Mouse (Mus musculus) liver, adult 2 months (tissue): Measurements from ENCODE around the gene Unc13b.

Source experiments
- CTCF ChIP-seq: fragments of 200-500 bp; IDR thresholded peaks from 2 replicates; pipeline ENCODE4 v1.5.1; 2011; ENCODE audit warnings: low read depth, low read length, control low read depth
- POLR2A ChIP-seq: fragments of 200-500 bp; IDR thresholded peaks from 2 replicates; pipeline ENCODE4 v1.6.1; 2011; ENCODE audit warnings: low read length, control low read depth; ENCODE audit not compliant: insufficient read depth; ENCODE audit errors: extremely low read depth

DNA sequence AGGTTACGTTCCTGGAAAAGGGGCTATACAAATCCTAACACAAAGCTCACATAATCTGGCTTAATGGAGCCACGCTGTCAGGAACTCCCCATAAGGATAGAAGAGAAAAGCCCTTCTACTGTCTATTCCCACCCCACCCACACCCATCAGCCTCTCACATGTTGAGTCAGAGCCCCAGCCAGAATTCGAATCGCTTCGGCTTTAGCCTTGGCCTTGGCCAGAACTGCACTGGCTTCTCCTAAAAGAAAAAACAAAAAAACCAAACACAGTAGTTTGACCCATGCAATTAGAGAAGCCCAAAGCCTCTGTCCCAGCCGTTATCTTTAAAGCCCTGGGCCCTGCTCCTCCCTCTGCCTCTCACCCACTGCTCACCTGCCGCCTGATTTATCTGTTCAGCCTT is 29.6 kb upstream of the Unc13b start:
- TF ChIP-seq CTCF (no peak), POLR2A (no peak)
